Mouse (Mus musculus) forelimb bud, embryonic 11.5 days (tissue): ENCODE measurements around the gene Sohlh2.
A peak's percentile ranks its signal among the peaks of the same experiment; 100 is the strongest.

Experiments
- DNase-seq: peaks from one replicate; pipeline ENCODE4 v3.0.0-alpha.2; 2012; ENCODE audit warnings: low read depth, low spot score

Gene Sohlh2

DNA sequence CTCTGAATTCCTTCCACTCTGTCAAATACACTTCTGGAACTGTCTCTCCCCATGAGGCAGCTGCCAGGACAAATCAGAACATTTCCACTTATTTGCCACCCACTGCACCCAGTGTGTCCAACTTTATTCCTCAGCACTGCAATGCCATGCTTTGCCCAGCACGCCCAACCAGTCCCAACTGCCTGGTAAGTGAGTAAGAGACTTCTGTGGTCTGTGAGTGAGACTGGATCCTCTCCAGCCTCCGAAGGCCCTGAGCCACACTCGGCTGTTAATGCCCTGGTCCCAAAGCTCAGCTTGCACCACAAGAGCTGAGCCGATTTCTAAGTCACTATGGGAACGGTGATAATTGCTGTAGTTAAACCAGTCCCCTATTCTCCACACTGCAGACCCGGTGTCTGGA lies 25.8 kb downstream of the Sohlh2 start:
- no peak for DNase-seq

DNA sequence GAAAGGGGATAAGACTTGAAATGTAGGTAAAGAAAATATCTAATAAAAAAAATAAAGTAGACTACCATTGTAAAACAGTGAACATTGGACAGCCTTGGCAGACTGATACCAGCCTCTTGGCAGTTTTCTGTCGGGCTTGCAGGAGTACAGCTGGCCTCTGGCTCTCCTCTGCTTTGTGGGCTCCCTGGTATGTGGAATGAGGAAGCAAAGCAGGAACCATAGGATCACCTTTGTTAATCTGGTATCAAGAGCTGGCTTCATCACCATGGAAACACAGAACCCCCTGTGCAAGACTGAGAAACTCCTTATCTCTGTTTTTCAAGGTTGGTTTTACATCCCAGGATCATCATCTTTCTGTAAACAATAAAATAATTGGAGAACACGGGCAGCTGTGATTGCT lies 30.4 kb downstream of the Sohlh2 start:
- DNase-seq, result no peak

DNA sequence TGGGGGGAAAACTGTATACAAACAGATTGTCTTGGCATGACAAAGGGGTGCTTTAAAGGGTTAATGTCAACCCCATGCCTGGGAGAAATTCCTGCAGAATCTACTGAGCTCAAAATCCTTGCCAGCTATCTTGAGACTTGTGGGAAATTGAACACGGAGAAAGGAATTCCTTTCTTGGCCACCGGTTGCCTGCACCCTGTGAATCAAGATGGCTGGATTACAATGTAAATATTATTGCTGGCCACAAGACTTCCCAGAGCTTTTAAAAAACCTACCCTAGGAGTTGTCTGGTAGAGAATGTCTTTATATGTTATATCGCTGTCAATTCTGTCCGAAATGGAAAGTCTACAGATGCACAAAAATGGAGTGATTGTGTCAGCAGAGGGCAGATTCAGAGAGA lies 32.0 kb downstream of the Sohlh2 start:
- DNase-seq, result no peak

DNA sequence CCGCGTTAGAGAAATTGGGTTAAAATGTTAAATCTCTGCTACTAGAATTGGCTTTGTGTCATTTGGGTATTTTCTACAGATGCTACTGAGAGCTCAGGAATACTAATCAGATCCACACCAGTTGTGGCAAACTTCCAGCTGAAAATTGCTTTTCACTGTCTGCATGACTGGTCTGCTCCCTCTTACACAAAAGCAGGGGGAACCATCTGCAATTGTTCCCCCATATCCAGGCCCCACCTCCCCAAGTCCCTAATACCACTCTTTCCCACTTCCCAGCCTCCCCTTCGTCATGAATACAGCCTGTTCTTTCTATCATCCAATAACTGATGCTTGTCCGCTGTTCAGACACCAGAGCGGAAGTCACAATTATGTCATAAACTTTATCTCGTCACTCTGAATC lies 32.6 kb downstream of the Sohlh2 start:
- no peak for DNase-seq

DNA sequence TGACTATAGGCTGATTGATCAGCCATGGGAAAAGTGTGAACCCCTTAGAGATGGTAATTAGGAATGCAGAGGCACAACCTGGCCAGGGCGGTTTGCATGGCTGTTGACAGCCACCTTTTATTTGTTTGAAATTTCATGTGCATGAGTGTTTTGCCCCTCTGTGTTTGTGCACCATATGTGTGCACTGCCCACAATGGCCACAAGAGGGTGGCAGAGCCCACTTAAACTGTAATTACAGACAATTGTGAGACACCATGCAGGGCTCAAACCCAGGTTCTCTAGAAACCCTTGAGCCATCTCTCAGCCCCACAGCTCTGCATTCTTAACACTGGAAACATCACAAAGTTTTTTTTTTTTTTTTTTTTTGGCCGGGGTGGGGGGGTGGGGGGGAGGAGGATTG lies 40.7 kb downstream of the Sohlh2 start:
- no peak for DNase-seq

DNA sequence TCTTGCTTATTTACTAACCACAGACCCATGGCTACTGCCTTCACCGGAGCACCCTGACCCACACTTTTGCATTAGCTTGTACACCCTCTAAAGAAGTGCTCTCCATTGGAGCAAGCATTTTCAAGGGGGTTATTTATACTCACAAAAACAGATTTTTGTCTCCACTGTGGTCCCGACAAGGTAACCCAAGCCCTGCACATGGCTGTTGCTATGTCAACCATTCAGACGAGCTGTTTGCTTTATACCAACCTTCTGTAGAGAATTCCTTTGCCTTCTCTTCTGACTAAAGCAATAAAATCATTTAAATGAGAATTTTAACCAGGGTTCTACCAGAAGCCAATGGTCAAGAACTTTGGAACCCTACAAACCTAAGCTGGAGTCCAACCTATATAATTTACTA lies 42.0 kb downstream of the Sohlh2 start:
- no peak for DNase-seq

DNA sequence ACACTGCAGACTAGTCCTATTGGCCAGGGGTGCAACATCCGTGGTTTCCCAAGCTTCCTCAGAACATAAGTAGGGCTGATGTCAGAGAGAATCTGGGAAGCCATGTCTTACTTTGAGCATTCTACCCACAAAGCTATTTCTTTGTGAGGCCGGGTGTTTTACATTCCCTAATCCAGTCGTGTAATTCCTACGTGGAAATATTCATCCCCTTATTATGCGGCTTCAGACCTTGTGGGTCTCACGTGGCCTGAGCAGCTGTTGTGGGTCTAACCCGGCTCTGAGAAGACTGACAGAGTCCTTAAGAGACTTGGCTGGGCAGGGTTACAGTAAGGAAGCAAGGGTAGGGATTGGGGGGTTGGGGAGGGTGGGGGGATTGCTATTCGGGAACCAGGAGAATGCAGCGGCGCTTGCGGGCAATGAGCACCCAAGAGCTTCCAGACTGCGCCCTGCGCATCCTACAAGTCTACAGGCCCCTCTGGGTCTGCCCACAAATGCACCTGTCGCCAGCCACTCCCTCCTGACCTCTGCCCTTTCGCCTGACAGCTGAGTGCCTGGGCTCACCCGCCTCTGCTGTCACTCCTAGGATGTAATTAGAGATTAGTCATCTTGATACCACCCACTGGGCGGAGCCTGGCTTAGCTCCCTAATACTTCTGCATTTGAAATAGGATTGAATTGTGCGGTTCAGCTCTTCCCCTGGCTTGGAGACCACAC lies 44.8 kb downstream of the Sohlh2 start:
- DNase-seq, result no peak

DNA sequence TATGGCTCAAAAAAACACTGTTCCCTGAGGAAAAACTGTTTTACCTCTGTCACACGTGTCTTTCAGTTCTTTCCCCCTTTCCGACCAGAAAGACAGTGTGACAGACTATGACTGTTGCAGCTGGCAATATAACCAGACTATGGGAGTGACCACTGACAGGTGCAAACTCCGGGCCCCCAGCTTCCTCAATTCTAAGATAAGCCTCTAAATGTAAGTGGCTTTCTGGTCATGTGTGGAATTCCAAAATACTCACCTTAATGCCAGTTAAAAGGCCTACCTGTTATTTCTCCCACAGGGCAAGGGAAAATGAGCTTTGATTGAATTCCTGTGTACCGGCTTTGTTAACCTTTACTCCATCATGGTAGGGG lies 45.4 kb downstream of the Sohlh2 start:
- DNase-seq, result no peak

DNA sequence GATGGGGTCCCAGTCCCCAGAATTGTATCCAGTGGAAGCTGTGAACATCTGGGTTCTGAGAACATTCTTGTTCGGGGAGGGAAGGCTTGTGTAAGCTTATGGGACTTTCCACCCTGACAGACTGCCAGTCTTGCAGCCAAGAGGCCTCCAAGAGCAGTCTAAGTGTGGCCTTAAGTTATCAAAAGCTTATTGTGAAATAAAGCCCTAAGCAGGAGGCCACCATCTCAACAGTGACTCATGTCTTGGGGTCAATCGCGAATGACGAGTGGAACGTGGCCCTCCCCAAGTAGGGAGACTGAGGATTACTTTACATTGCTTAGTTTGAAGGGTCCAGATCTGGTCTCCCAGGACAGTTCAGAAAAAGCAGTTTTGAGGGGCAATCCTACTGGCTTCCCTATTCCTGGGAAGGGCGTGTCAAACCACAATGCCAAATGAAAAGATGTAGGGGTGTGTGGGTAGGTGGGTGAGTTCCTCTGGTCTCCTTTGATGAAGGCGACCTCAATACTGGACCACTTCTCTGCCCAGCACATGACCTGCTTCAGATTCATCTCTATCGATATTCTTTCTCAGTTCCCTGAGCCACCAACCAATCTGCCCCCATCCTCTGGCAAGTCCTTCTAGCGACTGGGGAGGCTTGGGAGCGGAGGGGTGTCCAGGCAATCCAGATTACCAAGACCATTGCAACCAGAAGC lies 60.0 kb downstream of the Sohlh2 start, which contains the start of gene Dclk1:
Dclk1 (plus strand) TSS at position 635 of the 692 bp plus-strand sequence.
- DNase-seq, result no peak

DNA sequence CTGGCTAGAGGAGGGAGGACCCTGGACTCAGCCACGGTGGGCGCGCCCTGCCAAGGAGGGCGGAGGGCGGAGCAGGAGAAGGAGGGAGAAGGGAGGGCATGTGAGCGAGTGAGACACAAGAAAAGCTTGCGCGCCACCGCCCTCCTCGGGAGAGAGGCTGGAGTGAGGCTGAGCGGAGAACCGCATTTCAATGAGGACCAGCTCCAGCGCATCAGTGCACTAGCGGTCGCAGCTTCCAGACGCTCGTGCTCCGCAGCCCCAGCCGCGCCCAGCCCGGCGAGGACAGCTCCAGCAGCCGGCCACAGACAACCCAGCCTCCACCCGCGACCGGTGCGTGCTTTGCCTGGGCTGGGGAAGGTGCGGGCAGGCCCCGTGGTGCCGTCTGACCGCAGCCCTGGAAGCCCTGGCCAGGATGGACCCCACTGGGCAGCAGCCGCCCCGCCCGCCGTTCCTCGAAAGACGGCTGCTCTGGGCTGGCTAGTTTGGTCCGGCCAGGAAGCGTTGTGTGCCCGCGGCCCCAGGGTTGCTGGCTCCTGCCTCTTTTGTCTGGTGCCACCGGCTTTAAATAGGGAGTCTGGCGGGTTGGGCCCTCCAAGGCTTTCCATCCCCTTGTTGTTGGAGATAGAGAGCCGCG lies 60.7 kb downstream of the Sohlh2 start:
- DNase-seq, result peak; percentile 75

DNA sequence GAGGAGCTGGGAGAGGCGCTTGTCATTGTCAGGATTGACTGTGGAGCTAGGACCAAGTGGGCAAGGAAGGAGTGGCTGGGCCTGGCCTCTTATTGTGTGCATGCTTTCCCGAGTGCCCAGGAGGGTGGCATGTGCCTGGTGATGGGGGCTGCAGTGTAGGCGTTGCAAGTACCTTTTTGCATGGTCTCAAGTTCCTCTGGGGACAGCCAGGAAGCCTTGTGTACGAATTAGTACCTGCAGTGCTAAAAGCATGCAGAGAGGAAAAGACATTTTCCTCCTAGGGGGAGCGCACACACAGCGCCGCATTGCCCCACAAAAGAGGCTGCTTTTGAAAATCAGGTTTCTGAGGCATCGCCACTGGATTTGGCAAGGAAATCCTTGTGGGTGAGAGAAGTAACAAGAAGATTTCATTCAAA lies 61.2 kb downstream of the Sohlh2 start:
- peak; percentile 18 for DNase-seq

DNA sequence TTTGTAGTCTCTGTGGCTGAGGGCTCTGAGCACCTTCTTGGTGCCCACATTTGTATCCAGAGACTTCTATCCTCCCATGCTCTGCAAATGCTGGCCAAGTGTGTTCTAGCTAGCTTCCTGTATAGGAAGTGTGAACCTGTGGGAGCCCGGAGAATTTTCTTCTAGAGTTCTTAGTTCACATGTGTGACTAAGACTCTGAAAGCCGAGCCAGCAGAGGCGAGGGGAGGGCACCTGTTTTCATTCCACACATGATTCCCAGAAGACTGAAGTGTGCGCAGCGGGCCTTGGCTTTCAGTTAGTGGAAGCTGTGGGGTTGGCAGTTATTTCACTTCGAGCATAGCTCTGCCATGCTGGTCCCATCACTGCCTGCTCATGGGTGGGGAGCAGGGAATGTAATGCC lies 62.3 kb downstream of the Sohlh2 start:
- DNase-seq, result no peak

DNA sequence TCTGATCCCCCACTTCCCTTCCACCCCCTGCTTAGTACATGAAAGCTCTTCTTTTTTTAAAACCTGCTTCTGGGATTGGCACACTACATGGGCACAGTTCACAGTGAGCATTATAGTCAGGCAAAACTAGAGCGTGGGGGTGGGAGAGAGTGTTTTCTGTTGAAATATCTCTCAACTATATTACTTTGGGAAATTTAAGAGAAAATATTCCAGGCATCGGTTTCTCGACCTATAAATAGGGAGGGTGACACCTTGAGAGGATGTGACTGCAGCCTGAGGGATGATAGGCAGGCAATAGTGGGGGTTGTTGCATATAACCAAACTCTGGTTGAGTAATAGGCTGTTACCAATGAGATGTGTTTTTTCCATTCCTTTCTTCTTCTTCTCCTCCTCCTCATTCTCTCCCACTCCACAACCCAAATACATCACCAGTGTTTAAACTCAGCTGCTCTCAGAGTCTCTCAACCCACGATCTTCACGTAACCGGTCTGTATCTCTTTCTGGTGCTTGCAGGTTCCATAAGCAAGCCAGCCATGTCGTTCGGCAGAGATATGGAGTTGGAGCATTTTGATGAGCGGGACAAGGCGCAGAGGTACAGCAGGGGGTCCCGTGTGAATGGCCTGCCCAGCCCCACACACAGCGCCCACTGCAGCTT lies 64.9 kb downstream of the Sohlh2 start:
- DNase-seq, result no peak

DNA sequence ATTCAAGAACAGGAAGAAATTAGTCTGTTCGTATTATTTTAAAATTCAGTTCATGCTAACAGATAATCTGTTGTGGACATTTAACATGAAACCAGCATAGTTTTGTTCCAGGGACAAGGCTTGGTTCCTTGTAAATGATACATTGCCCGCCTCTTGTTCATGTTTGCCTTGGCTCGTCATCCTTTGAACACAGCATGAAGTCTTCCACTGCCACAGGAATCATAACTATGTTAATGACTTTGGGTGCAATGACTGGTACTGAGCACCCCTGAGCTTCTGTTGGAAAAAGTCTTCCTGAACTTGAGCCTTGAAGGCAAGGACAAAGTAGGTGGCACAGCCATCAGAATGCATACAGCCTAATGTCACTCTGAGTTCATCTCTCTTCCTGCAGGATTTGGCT lies 66.2 kb downstream of the Sohlh2 start:
- DNase-seq, result no peak

DNA sequence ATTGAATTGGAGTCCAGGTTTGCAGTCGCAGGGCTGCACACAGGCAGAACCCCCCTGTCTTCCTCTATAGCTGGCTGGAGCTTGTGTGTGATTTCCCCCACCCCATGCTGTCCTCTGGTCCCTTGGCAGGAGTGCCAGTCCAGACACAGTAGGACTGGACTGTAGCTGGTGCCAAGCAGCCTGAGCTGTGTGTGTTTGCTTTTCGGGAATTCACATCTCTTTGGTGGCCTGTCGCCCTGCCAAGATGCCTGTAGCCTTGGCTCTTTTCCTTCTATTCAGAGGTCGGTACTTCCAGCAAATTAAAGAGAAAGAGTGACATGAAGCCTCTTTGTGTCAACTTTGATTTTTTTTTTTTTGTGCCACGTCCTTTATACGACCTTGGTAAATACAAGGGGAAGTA lies 66.7 kb downstream of the Sohlh2 start:
- no peak for DNase-seq

DNA sequence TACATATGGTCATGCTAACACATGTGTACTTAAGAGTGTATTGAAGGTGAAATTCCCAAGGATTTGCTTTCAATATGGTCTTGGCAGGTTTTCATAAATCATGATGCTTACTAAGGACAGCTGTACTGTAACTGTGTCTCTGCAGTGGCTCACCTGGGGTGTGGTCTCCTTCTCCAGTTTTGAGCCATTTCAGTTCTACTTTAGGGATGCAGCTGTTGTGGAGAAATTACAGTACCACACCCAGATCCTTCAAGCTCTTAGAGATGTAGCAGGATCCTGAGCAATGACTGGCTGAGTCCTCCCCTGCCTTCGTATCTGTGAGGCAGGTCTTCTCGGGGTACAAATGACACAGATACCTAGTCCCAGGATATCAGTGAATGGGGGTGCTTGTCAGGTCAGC lies 68.8 kb downstream of the Sohlh2 start:
- no peak for DNase-seq
